Mouse (Mus musculus) activated CD4-positive, CD25-positive, alpha-beta regulatory T cell (primary cell): Measurements from ENCODE around the gene Olfr727. TPM values are rescaled to one million over a fixed set of nuclear protein-coding genes. Genes with fewer than 3 reads are reported as not detected.

ENCODE experiments used
- polyA plus RNA-seq, 2 experiments: library from polyadenylated mRNA; unstranded; fragments of 100-300 nt; shearing (Covaris generic); gene quantifications; one replicate each; pipeline ENCODE4 v1.2.1; 2017

Olfr727 gene
- under 1 TPM in 1 of 2 experiments, not detected in 1; 0.06 TPM for polyA plus RNA-seq

DNA sequence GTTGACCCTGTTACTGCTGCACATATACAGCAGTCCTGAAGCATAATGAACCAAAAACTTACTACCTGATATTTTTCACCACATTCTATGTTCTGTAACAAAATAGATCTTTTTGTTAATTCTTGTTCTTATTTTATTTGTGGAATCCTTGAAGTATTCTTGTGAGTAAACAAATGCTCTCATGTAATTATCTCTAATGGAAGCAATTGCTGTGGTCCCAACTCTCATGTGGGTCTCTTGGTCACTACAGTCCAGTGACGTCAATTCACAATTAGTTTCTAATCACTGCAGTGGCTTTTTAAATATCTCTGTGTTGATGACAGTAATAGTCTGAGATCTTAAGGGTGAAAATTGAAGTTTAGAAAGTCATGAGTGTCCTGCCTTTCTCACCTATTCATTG is at the start of gene Olfr727:
Gene Olfr727, plus strand, starts transcription at position 301 of the 400 bp plus-strand sequence.

DNA sequence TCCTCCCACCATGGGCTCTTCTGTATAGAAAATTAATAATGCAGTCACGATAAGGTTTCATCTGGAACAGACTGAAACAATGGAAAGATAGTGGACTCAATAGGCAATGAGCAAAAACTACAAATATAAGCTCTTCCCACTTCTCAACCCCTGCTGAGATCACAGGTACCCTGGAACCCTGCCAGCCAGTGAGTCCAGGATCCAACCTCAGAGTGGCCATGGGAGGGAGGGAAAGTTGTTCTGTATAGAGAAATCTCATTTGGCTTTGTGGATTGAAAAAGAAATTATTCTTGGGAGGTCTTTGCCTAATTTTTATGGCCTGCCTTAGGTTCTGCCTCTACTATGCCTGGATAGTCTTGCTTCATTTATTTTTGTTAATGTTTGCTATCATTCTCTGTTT is 32.1 kb upstream of the Olfr727 start, which contains the start of gene Olfr726:
Gene Olfr726, minus strand, starts transcription at position 101 of the 400 bp plus-strand sequence.

DNA sequence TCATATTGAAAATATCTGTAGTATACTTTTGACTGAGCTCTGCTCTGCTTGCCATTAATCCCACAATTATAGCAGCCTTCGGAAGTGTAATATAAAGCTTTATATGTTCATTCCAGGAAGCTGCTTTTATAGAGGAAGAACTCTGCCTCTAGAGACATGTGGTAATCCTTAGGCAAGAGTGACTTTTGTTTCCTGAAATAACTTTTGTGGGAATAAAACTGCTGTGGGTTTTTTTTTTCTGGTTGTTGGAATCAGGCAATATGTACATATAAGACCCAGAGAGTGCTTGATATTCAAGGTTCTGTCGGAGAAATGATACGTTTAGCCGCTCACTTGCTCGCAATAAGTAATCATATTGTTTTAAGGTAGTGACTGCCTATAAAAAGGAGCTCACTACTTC is 19.6 kb downstream of the Olfr727 start, which contains the start of gene Olfr728:
Gene Olfr728, minus strand, starts transcription at position 101 of the 400 bp plus-strand sequence.

DNA sequence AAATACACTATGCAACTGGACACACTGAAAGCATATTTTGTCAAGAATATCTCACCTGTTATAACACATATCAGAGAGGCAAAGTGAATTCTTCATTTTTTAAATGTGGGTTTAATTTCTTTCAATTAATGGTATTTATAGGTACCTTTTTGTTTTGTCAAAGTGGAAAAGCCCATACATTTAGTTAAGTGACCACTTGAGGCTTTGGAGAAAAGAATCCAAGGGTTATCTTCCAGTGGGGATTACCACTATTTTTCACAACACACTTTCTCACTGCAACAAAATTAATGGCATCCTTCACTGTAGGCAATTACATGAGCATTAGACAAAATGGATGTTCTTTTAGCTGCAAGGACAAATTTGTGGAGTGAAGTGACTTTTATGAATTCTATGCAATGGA is 29.8 kb downstream of the Olfr727 start, which contains the start of gene Olfr729:
Gene Olfr729, minus strand, starts transcription at position 101 of the 400 bp plus-strand sequence.

Other genes starting within 250 kb of the Olfr727 start
- gene Olfr722, start 221.2 kb upstream of the Olfr727 start, polyA plus RNA-seq: under 1 TPM in 1 of 2 experiments, not detected in 1; 0.18 TPM
- gene Olfr723, start 191.4 kb upstream of the Olfr727 start, polyA plus RNA-seq: not detected
- gene Olfr724, start 159.9 kb upstream of the Olfr727 start, polyA plus RNA-seq: not detected
- gene Olfr725, start 82.8 kb upstream of the Olfr727 start, polyA plus RNA-seq: not detected
- gene Olfr726, start 32.2 kb upstream of the Olfr727 start, polyA plus RNA-seq: under 1 TPM in 1 of 2 experiments, not detected in 1; 0.14 TPM
- not detected for gene Olfr728, start 19.5 kb downstream of the Olfr727 start, polyA plus RNA-seq
- gene Olfr729, start 29.7 kb downstream of the Olfr727 start, polyA plus RNA-seq: under 1 TPM in 1 of 2 experiments, not detected in 1; 0.18 TPM
- not detected for gene Olfr730, start 65.0 kb downstream of the Olfr727 start, polyA plus RNA-seq
- under 1 TPM; 0.04 to 0.08 TPM for gene Olfr731, start 118.7 kb downstream of the Olfr727 start, polyA plus RNA-seq
- gene Olfr732, start 161.0 kb downstream of the Olfr727 start, polyA plus RNA-seq: under 1 TPM in 1 of 2 experiments, not detected in 1; 0.17 TPM
- gene Olfr733, start 178.3 kb downstream of the Olfr727 start, polyA plus RNA-seq: under 1 TPM in 1 of 2 experiments, not detected in 1; 0.06 TPM
- not detected for gene Olfr734, start 203.6 kb downstream of the Olfr727 start, polyA plus RNA-seq
- not detected for gene Olfr735, start 225.7 kb downstream of the Olfr727 start, polyA plus RNA-seq
- gene Tlr11, start 234.7 kb downstream of the Olfr727 start, polyA plus RNA-seq: not detected